Mouse (Mus musculus) v-Abl transformed pro-B cells (cell line): ENCODE results near the gene Galk1.

Source experiments
- in situ Hi-C, 2 experiments: fragments of 400-800 bp; cut with MboI; formaldehyde crosslinking; loops; one replicate each; pipeline ENCODE4 v1.15.1; 2025; ENCODE audit not compliant: unreplicated experiment in 2 of 2

Gene Galk1

GRCm38 (mm10) chr11:115995256-115995655, 17.3 kb downstream of the Galk1 start:
- in situ Hi-C loops: loop anchor here (5.0 to 10.0 kb wide), 2 partner anchors 50 to 58 kb away; no protein-coding TSS in a partner anchor

- in situ Hi-C loops: loop anchor here in 1 of 2 experiments (10.0 kb wide), 1 partner anchor 47 kb away; no protein-coding TSS in a partner anchor
Measured at GRCm38 (mm10) chr11:115992098-115992497, 20.4 kb downstream of the Galk1 start.

- in situ Hi-C loops: loop anchor here in 1 of 2 experiments (10.0 kb wide), 1 partner anchor 45 kb away; no protein-coding TSS in a partner anchor
Measured at GRCm38 (mm10) chr11:115989686-115990085, 22.8 kb downstream of the Galk1 start.

- in situ Hi-C loops: no loop called here
Measured at GRCm38 (mm10) chr11:115983291-115983690, 29.2 kb downstream of the Galk1 start.

- in situ Hi-C loops: no loop called here
Measured at GRCm38 (mm10) chr11:115982472-115982871, 30.0 kb downstream of the Galk1 start.

GRCm38 (mm10) chr11:115975544-115975943, 37.0 kb downstream of the Galk1 start:
- in situ Hi-C loops: no loop called here

GRCm38 (mm10) chr11:115975083-115975420, 37.5 kb downstream of the Galk1 start:
- in situ Hi-C loops: no loop called here

- in situ Hi-C loops: no loop called here
Measured at GRCm38 (mm10) chr11:115974309-115975082, 38.0 kb downstream of the Galk1 start, which contains the start of gene Itgb4. Itgb4 (plus strand) TSS chr11:115974709.

GRCm38 (mm10) chr11:115971016-115971415, 41.5 kb downstream of the Galk1 start:
- in situ Hi-C loops: no loop called here

GRCm38 (mm10) chr11:115970006-115970673, 42.4 kb downstream of the Galk1 start:
- in situ Hi-C loops: no loop called here

GRCm38 (mm10) chr11:115968731-115969405, 43.7 kb downstream of the Galk1 start:
- in situ Hi-C loops: no loop called here

- in situ Hi-C loops: no loop called here
Measured at GRCm38 (mm10) chr11:115964977-115965604, 47.4 kb downstream of the Galk1 start.

GRCm38 (mm10) chr11:115962651-115963412, 49.7 kb downstream of the Galk1 start:
- in situ Hi-C loops: no loop called here

- in situ Hi-C loops: no loop called here
Measured at GRCm38 (mm10) chr11:115959018-115959417, 53.5 kb downstream of the Galk1 start.
